Comparison of ENCODE assay signal across 23 mouse cellular contexts in genomic region chr15:68864234-68864633, GRCm38 (mm10).
A peak's percentile ranks its signal among the peaks of the same experiment; 100 is the strongest.
DNase-seq lines count a peak whose midpoint lies in the region; ATAC-seq and TF ChIP-seq lines count a peak whose summit lies in the region.
"Had no signal": no experiment of that assay in that cellular context is flagged by ENCODE, and none has a peak within 500 bp of the region (broad histone marks: within the 10 kb centered on the region; RNA-seq: fewer than 3 reads in every experiment).

No protein-coding gene starts in this region.

- DNase-seq in forebrain, postnatal 0 days, result peak; percentile 11
- no peak for DNase-seq in forebrain, embryonic 14.5 days (ENCODE audit: low spot score)
- DNase-seq in layer of hippocampus, adult 2 months (ENCODE audit: low spot score in 2 of 2), result peak; percentile 10 to 23
- no peak for DNase-seq in layer of hippocampus, adult 8-10 months (ENCODE audit: low spot score in 2 of 2)
- peak; percentile 15 for DNase-seq in brain, adult 2 months (ENCODE audit: low read depth, low spot score)
- DNase-seq in brain, embryonic 14.5 days (ENCODE audit: low read depth), result peak; percentile 8
- DNase-seq in neural tube, embryonic 10.5 days (ENCODE audit: extremely low spot score, low spot score), result no peak
- no peak for DNase-seq in spleen, adult 18-20 months
- DNase-seq: adrenal gland, adult 2 months; adrenal gland, postnatal 10 days; adrenal gland, postnatal 25 days; cerebellum, adult 11 months; cerebellum, adult 18-20 months; cerebellum, adult 8-10 months; cerebellum, adult 9-11 months; cerebellum, postnatal 14 days; cerebellum, postnatal 36 days; embryo, embryonic 11 days had no signal

- no peaks in the 10 kb centered on the region for H3K36me3 ChIP-seq in forebrain, postnatal 0 days (ENCODE audit: insufficient read depth)
- no peaks in the 10 kb centered on the region for H3K36me3 ChIP-seq in forebrain, embryonic 14.5 days (ENCODE audit: control insufficient read depth, insufficient read depth, low read length)
- H3K36me3 ChIP-seq: embryonic facial prominence, embryonic 13.5 days; embryonic facial prominence, embryonic 15.5 days; forebrain, embryonic 10.5 days had no signal

- no peak overlapping the region for H3K4me2 ChIP-seq in forebrain, postnatal 0 days (ENCODE audit: low read depth)
- H3K4me2 ChIP-seq in forebrain, embryonic 14.5 days (ENCODE audit: low read length), result no peak overlapping the region
- H3K4me2 ChIP-seq: embryonic facial prominence, embryonic 13.5 days; embryonic facial prominence, embryonic 15.5 days; forebrain, embryonic 13.5 days had no signal

- H3K9me3 ChIP-seq in forebrain, postnatal 0 days (ENCODE audit: low read length), result no peaks in the 10 kb centered on the region
- no peaks in the 10 kb centered on the region for H3K9me3 ChIP-seq in forebrain, embryonic 14.5 days (replicated peaks; ENCODE audit: control insufficient read depth, low read length)
- H3K9me3 ChIP-seq: embryonic facial prominence, embryonic 13.5 days; embryonic facial prominence, embryonic 15.5 days; forebrain, embryonic 10.5 days; forebrain, embryonic 13.5 days had no signal

- no peak overlapping the region for H3K9ac ChIP-seq in forebrain, postnatal 0 days
- no peak overlapping the region for H3K9ac ChIP-seq in forebrain, embryonic 14.5 days (ENCODE audit: low read length)
- H3K9ac ChIP-seq: embryonic facial prominence, embryonic 13.5 days; embryonic facial prominence, embryonic 15.5 days; forebrain, embryonic 13.5 days had no signal

- no peak for TF ChIP-seq POLR2A in brain, embryonic 14.5 days (IDR thresholded peaks at IDR 0.05; ENCODE audit: borderline replicate concordance, extremely low read depth, insufficient read depth, insufficient read length, poor library complexity, severe bottlenecking)

- ATAC-seq in forebrain, postnatal 0 days, result no peak
- no peak for ATAC-seq in forebrain, embryonic 14.5 days
- ATAC-seq: forebrain, embryonic 13.5 days had no signal

- H3K4me1 ChIP-seq in forebrain, postnatal 0 days (ENCODE audit: insufficient read depth), result no peaks in the 10 kb centered on the region
- no peaks in the 10 kb centered on the region for H3K4me1 ChIP-seq in forebrain, embryonic 14.5 days (ENCODE audit: control insufficient read depth, insufficient read depth, low read length)
- H3K4me1 ChIP-seq: embryonic facial prominence, embryonic 13.5 days; embryonic facial prominence, embryonic 15.5 days; forebrain, embryonic 10.5 days; forebrain, embryonic 13.5 days had no signal

- H3K27ac ChIP-seq in forebrain, postnatal 0 days (ENCODE audit: low read depth, low read length), result no peak overlapping the region
- no peak overlapping the region for H3K27ac ChIP-seq in forebrain, embryonic 14.5 days (ENCODE audit: low read depth, low read length)
- no peak overlapping the region for H3K27ac ChIP-seq in layer of hippocampus, adult 2 months
- H3K27ac ChIP-seq: embryonic facial prominence, embryonic 13.5 days; embryonic facial prominence, embryonic 15.5 days; forebrain, embryonic 10.5 days; forebrain, embryonic 13.5 days had no signal

- TF ChIP-seq CTCF in forebrain, postnatal 0 days (IDR thresholded peaks at IDR 0.05; ENCODE audit: low read depth), result no peak
- TF ChIP-seq CTCF in layer of hippocampus, adult 2 months (conservative IDR thresholded peaks at IDR 0.05), result no peak
- no peak for TF ChIP-seq CTCF in brain, embryonic 14.5 days (IDR thresholded peaks at IDR 0.05; ENCODE audit: borderline replicate concordance, extremely low read depth, insufficient read depth, insufficient read length)

- H3K27me3 ChIP-seq in forebrain, postnatal 0 days (ENCODE audit: insufficient read depth, low read length), result no peaks in the 10 kb centered on the region
- H3K27me3 ChIP-seq in forebrain, embryonic 14.5 days (replicated peaks; ENCODE audit: control insufficient read depth, insufficient read depth, low read length), result no peaks in the 10 kb centered on the region
- H3K27me3 ChIP-seq: embryonic facial prominence, embryonic 13.5 days; embryonic facial prominence, embryonic 15.5 days; forebrain, embryonic 13.5 days had no signal

- no peak overlapping the region for H3K4me3 ChIP-seq in forebrain, postnatal 0 days (ENCODE audit: low read depth, low read length)
- no peak overlapping the region for H3K4me3 ChIP-seq in forebrain, embryonic 14.5 days (ENCODE audit: low read depth, low read length)
- H3K4me3 ChIP-seq in layer of hippocampus, adult 2 months, result no peak overlapping the region
- H3K4me3 ChIP-seq: embryonic facial prominence, embryonic 13.5 days; embryonic facial prominence, embryonic 15.5 days; erythroblast, embryonic 14.5 days; forebrain, embryonic 10.5 days; forebrain, embryonic 13.5 days had no signal

- 86% methylated on average over 1 of the region's 1 CpGs for WGBS in forebrain, postnatal 0 days
- WGBS in forebrain, embryonic 14.5 days, result 78% methylated on average over 1 of the region's 1 CpGs

Comparison
In these comparisons a context has a peak if more than half of its experiments do, and no peak if none do; other contexts are left out.
1. DNase-seq: peak in forebrain, postnatal 0 days (single experiment), layer of hippocampus, adult 2 months (2 of 2), brain, adult 2 months (single experiment) and brain, embryonic 14.5 days (single experiment); none in forebrain, embryonic 14.5 days (single experiment), layer of hippocampus, adult 8-10 months (0 of 2), neural tube, embryonic 10.5 days (single experiment) and spleen, adult 18-20 months (0 of 2).